Mouse (Mus musculus): Measurements from ENCODE around the gene Dact2.

- no peak for TF ChIP-seq CTCF (IDR thresholded peaks at IDR 0.05; ENCODE audit: low read depth)
- no peak for TF ChIP-seq EP300 (IDR thresholded peaks at IDR 0.05; ENCODE audit: low read depth)
Measured at GRCm38 (mm10) chr17:14249595-14249994, 45.5 kb upstream of the Dact2 start.
